Mouse (Mus musculus) bone marrow macrophage, adult 2 months (primary cell): Measurements from ENCODE around the gene Mmp25.

ENCODE experiments used
- CTCF ChIP-seq: IDR thresholded peaks from 2 replicates; pipeline ENCODE4 v1.5.1; 2012; ENCODE audit warnings: low read depth, mild to moderate bottlenecking, low read length, moderate library complexity
- POLR2A ChIP-seq: IDR thresholded peaks from 2 replicates; pipeline ENCODE4 v1.6.1; 2012; ENCODE audit warnings: mild to moderate bottlenecking, low read depth, low read length, borderline replicate concordance

DNA sequence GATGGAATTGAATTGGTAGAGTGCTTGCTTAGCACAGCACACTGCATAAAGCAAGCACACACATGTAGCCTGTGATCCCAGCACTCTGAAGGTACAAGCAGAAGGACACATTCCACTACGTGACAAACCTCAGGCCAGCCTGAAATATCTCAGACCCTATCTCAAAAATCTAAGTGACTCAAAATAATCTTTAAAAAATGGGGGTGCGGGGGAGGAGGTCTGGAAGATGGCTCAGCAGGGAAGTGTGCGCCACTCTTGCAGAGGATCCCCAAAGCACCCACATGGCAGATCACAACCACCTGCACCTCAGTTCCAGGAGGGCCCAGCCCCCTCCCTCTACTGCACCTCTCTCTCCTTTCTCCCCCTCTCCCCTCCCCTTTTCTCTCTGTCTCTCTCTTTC, 26.4 kb upstream of the Mmp25 start:
- TF ChIP-seq CTCF = no peak
- no peak for TF ChIP-seq POLR2A
